Mouse (Mus musculus): ENCODE results near the gene Rap1a.

DNA sequence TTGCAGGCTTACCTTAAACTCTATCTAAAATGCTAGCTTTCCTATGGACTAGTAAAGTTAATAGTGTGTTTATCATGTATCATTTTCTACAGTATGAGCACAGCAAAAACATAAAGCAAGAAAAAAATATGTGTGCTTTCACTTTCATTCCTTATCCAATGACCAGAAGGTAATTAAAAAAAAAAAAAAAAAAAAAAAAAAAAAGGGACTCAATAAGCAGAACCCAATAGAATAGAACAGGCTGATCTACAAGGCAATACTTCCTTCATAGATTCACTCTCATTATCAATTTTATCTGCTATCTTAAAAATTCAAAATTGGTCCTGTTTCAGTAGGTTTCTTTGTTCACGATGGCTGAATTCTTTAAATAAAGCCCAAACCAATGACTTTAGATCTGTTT lies 30.3 kb downstream of the Rap1a start:
- no peak for TF ChIP-seq CTCF (IDR thresholded peaks at IDR 0.05)
- TF ChIP-seq POLR2A (IDR thresholded peaks at IDR 0.05; ENCODE audit: insufficient read depth, low read depth, low read length): no peak

All from heart, adult 2 months (tissue).